Mouse (Mus musculus): ENCODE results near the gene Slk. TPM values are rescaled to one million over a fixed set of nuclear protein-coding genes. Genes with fewer than 3 reads are reported as not detected.

Slk gene
- total RNA-seq, 2 experiments from 2014 or later, result 30.2 to 36.4 TPM

DNA sequence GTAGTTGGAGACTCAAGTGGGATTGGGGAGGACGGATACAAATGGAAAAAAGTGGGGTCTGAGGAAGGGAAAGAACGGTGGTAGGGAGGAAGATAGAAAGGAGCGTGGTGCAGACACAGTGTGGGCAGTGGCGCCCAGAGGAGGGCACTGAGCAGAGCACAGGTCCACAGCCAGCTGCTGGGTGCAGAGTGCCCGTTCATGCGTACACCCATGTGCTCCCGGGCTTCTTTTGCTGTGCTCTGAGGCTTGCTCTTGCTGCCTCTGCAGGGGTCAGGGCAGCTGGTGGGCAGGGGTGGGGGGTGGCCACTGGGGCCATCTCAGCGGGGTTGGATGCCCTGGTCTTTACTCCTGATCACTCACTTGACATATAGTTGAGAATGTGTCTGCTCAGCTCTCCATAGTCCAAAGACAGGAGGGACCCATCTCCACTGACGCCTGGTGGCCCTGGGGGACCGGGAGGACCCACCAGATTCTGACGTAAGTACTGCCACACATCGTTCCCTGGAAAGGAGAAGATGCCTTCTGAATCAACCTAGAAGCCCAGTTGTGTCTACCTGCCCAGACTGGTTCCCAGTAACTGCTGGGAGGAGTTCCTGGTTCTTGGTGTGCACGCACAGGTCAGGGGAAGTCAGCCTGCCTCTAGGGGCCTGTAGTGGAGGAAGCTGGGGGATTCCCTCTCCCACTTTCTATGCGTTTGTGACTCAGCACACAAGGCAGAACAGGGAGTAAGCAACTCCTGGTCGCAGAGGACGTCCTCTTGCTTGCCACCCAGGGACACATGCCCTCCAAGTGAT is 71.1 kb downstream of the Slk start:
- no peak for DNase-seq (ENCODE audit: low spot score in 2 of 2)

DNA sequence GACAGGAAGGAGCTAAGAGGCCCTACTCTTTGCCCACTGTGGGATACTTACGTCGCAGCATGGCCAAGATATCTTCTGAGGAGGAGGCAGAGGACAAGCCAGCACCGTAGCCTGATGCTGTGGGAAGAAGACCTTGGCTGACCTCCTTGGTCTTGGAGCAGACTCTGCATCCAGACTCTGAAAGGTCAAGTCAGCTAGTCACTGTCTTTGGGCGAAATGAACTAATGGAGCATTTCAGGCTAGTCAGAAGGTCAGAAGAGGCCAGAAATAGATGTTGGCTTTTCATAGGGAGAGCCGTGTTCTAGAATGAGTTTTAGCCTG is 71.6 kb downstream of the Slk start:
- no peak for DNase-seq (ENCODE audit: low spot score in 2 of 2)

DNA sequence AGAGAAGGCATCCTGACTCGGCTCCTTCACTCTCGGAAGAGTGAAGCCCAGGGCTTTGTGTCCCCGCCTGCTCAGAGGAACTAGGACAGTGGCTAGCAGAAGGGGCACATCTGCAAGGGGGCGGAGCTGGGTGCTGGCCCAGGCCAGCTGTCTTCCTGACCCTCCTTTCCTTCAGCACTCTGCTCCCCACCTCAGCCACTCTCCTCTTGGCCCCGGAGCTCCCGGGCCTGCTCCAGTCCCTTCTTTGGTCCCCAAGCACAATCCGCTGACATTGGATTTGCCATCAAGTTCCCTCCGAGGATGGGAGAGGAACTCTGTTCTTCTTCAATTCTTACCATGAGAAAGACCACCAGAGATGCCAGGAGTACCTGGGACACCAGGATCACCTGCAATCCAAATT is 72.8 kb downstream of the Slk start:
- peak in 1 of 2 experiments; percentile 12 for DNase-seq (ENCODE audit: low spot score in 2 of 2)

DNA sequence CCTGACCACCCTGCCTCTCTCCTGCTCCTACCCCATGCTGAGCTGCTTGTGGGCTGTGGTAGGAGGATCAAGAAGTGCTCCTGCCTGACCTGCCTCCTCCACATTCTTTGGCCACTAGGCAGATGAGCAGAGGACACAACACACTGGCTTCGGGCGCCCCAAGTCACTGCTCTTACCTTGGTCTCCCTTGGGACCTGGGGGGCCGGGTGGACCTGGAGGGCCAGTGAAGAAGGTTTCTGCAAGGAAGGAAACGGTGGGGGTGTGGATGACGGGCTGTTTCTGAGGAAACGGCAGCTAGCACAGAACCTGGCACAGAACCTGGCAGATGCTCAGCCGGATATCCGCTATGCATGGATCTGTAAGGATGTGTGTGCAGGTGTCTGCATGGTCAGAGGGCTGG is 73.7 kb downstream of the Slk start:
- no peak for DNase-seq (ENCODE audit: low spot score in 2 of 2)

DNA sequence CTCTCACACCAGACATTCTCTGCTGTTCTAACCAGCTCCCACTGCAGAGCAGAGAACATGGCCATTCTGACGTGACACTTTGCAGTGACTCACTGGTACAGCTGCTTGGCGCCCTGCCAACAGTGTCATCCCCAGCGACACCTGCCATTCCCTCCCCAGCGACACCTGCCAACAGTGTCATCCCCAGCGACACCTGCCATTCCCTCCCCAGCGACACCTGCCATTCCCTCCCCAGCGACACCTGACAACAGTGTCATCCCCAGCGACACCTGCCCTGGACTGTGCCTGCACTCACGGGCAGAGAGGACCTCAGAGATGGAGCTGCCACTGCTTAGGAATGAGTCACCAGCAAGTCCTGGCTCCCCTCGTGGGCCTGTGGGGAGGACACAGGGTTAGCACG is 75.4 kb downstream of the Slk start:
- DNase-seq (ENCODE audit: low spot score in 2 of 2), result peak; percentile 31 to 43

DNA sequence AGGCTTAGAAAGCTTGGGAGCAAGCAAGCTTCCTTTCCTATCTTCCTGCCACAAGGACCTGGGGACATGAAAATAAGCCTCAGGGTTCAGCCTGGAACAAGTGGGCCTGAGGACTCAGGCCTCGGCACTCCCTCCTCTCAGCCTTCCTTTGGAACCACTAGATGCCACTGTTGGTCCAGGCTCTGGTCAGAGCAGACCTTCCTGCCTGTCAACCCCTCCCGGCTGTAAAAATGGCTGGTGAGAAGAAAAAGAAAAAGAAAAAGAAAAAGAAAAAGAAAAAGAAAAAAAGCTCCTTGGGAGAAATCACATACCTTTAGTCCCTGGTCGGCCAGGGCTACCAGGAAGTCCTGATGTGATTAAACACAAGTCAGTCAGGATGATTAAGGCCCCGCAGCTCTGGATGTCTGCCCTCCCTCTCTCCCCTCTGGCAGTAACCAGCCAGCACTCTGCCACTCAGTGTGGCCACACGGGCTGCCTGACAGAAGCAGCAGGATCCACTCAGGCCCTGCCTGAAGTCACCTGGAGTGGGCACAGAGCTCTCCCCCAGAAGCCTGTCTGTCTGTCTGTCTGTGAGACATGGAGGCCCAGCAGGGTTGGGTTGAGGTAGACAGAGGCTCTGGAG is 79.5 kb downstream of the Slk start:
- peak; percentile 35 to 52 for DNase-seq (ENCODE audit: low spot score in 2 of 2)

DNA sequence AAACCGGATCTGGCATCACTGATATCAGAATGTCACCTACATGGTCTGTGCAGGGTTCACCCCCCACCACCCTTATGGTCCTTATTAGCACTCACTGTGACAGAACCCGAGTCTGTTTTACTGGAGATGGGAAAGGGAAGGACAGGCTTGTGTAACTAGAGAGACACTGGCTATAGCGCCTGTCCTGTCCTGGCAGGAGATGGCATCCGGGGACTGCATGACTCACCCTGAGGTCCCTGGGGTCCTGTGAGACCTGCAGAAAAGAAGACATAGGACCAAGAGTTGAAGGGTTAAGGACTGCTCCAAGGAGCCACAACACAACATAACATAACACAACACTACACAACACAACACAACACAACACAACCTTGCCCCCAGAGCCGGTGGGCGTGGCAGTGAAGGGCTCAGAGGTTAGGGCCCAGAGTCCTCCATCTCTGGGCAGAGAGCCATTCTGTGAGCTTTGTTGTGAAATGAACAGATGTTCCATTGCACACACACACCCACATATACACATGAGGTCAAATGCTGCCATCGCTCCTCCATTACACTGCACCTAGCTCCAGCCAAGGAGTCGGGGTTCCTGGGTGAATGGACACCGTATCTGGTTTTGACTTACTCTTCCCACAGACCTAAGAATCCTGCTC is 80.4 kb downstream of the Slk start:
- DNase-seq (ENCODE audit: low spot score in 2 of 2), result no peak

DNA sequence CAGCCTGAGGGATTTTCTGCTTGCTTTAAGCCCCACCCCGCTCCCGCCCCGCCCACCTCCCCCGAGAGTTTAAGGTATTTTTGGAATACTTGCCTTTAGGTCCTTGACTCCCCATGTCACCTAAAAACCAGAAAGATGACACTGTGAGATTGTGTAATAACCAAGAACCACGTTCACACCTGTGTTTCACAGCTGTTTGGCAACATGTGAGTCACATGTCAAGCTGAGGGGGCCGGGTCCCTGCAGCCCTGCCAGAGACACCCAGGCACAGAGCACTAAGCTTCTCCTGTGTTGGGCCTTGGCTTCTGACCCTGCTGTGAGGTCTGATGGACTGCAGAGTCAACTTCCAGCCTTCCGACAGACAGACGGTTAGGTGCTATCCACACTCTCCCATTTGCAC is 88.1 kb downstream of the Slk start:
- DNase-seq (ENCODE audit: low spot score in 2 of 2), result no peak

DNA sequence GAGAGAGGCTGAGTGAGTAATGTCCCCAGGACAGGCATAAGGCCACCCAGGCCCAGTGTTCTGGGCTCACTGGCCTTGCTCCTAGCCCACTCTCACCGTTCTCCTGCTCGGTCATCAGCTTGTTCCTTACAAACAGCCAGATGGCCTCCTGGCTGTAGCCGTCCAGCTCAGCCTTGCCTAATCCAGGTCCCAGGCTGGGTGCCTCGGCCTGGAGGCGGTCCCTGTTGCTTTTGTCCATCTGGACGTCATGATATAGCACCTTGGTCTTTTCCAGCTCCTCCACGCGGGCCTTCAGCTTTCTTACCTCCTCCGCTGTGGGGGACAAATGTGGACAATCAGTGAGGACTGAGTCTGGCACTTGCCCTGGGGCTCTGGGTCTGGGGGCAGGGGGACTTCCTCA is 88.9 kb downstream of the Slk start:
- no peak for DNase-seq (ENCODE audit: low spot score in 2 of 2)

DNA sequence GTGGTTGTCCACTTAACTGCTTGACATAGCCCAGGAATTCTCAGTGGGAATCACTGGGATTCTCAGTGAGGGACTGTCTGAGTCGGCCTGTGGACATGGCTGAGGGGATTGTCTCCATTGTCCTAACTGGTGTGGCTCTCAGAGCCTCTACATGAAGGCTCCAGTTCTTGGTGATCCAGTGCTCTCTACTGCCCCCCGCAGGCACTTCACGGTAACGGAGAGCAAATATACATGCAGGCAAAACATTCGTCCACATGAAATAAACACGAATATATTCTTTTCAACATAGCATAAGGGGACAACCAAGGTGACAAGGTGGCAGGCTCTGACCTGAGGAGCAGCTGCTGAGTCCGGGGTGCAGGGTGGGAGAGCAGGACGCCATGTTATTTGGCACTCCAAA is 94.9 kb downstream of the Slk start:
- DNase-seq (ENCODE audit: low spot score in 2 of 2), result peak; percentile 24 to 47

DNA sequence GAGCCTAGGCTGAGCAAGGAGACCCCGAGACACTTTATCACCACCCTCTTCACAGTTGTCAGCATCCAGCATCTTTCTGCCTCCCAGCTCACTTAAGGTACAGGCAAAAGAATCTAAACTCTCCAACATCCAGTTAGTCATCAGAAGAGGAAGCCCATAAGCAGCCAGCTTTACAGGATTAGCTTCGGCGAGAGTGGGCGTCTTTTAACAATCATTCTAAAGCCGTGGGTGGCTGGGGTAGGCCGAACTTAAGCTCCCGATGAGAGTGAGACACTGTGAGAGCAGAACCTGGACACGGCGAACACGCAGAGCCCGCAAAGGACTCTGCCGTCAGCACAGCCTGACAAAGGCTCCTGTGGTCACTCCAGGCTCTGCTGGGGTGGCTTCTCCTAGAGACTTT is 99.2 kb downstream of the Slk start:
- no peak for DNase-seq (ENCODE audit: low spot score in 2 of 2)

DNA sequence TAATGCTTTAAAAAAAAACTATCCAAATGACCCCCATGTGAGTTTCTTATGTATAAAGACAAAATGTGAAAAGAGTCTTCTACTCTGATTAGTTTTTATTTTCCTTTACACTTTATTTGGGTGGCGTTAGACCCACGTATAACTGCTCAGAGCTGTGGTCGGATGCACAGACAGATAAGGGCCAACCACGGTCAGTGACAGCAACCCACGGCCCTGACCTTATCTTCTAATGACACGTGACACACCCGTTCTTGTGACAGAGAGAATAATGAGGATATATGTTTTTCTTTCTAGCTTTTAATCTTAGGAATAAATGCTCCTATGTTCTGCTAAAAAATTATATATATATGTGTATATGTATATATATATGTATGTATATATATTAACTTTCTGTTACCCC is 110.1 kb downstream of the Slk start:
- no peak for DNase-seq (ENCODE audit: low spot score in 2 of 2)

DNA sequence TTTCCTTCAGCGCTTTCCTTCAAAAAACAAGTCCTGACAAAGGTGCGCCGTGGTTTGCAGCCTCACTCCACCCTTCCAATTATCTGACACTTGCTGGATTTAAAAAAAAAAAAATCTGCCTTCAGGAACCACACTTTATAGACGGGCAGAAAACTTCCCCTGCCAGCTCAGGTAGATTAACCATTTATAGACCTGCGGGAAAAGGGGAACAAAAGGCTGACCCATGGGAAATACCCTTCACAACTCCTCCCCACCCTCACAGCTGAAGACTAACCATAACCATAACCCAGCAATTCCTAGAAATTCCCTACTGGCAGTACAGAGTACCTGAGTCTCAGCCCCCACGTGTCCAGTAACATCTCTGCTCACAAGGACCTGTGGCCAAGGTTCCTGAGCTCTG is 112.5 kb downstream of the Slk start, which contains the start of gene Col17a1:
Col17a1 (minus strand) TSS at position 101 of the 400 bp plus-strand sequence.
- no peak for DNase-seq (ENCODE audit: low spot score in 2 of 2)

Other genes starting within 250 kb of the Slk start
- gene Sh3pxd2a, start 115.3 kb upstream of the Slk start, total RNA-seq (2021), result 100 to 1,000 TPM in 1 of 2 experiments, 10 to 100 TPM in 1; 55.1 to 103 TPM
- gene Stn1, start 42.2 kb upstream of the Slk start, total RNA-seq (2021), result 1 to 10 TPM; 8.8 to 9.3 TPM
- not detected for gene Col17a1, start 112.4 kb downstream of the Slk start, total RNA-seq (2021)
- gene Sfr1, start 152.0 kb downstream of the Slk start, total RNA-seq (2021), result 10 to 100 TPM; 66.8 to 84.5 TPM